Mouse (Mus musculus) stomach, embryonic 14.5 days (tissue): ENCODE data around the gene Vcp. TPM values are rescaled to one million over a fixed set of nuclear protein-coding genes. Genes with fewer than 3 reads are reported as not detected.
A peak's percentile ranks its signal among the peaks of the same experiment; 100 is the strongest.

Experiments used
- ATAC-seq: fragments of 200-750 bp; cut with Nextera tagmentation; 2 replicates; pipeline ENCODE4 v1.8.0; 2017; ENCODE audit warnings: low read depth, moderate TSS enrichment; ENCODE audit not compliant: insufficient number of reproducible peaks, insufficient read depth, low FRiP score
- H3K27ac ChIP-seq: fragments of 300-500 bp; sonication (generic); 2 replicates; pipeline ENCODE4 v1.5.1; 2014; ENCODE audit warnings: mild to moderate bottlenecking, low read length, moderate library complexity, mixed read lengths
- H3K27me3 ChIP-seq: fragments of 300-500 bp; sonication (generic); 2 replicates; pipeline ENCODE4 v1.6.1; 2014; ENCODE audit warnings: low read length, control low read depth, mixed read lengths; ENCODE audit not compliant: control insufficient read depth, insufficient read depth
- H3K36me3 ChIP-seq: fragments of 300-500 bp; sonication (generic); 2 replicates; pipeline ENCODE4 v1.6.1; 2014; ENCODE audit warnings: mild to moderate bottlenecking, control low read depth, low read length, moderate library complexity, mixed read lengths; ENCODE audit not compliant: control insufficient read depth, insufficient read depth
- H3K4me1 ChIP-seq: fragments of 300-500 bp; sonication (generic); 2 replicates; pipeline ENCODE4 v1.6.1; 2014; ENCODE audit warnings: low read length, control low read depth, mixed read lengths; ENCODE audit not compliant: control insufficient read depth, insufficient read depth
- H3K4me2 ChIP-seq: fragments of 300-500 bp; sonication (generic); replicated peaks from 2 replicates; pipeline ENCODE4 v1.6.1; 2014; ENCODE audit warnings: low read depth, low read length, control low read depth
- H3K4me3 ChIP-seq: fragments of 300-500 bp; sonication (generic); 2 replicates; pipeline ENCODE4 v1.5.1; 2014; ENCODE audit warnings: low read depth, low read length, control low read depth
- H3K9ac ChIP-seq: fragments of 300-500 bp; sonication (generic); replicated peaks from 2 replicates; pipeline ENCODE4 v1.6.1; 2014; ENCODE audit warnings: low read depth, mild to moderate bottlenecking, control low read depth, low read length, moderate library complexity, mixed read lengths
- H3K9me3 ChIP-seq: fragments of 300-500 bp; sonication (generic); 2 replicates; pipeline ENCODE4 v1.6.1; 2016; ENCODE audit warnings: low read depth, low read length, control low read depth; ENCODE audit not compliant: control insufficient read depth
- WGBS: fragments of 180-500 bp; shearing (Covaris S2); extraction: QIAGEN DNeasy Blood & Tissue Kit; methylation state at CpG from one replicate; pipeline ENCODE4 v1.1.7; 2014; 5-methylcytosine and 5-hydroxymethylcytosine counted together
- polyA plus RNA-seq: library from polyadenylated mRNA; unstranded; fragments of >200 nt; fragmentation: Nextera tagmentation; extraction: Ambion mirVana; gene quantifications from 2 replicates; pipeline ENCODE4 v1.2.1, GENCODE M21; 2014

The Vcp gene
- polyA plus RNA-seq, 1 experiment from 2014 or later, result 473 TPM

GRCm38 (mm10) chr4:42957306-42957705 is 43.0 kb downstream of the Vcp start:
- 87% methylated on average over 11 of the region's 11 CpGs for WGBS
- Histone ChIP-seq H3K36me3 (peaks cover 14% of the 10 kb centered on the region), H3K4me3 (no peak overlapping the region), H3K9me3 (no peaks in the 10 kb centered on the region), H3K27ac (no peak overlapping the region), H3K4me1 (0 out of 2 replicates have a peak, but pooled peaks cover 3% of the 10 kb centered on the region), H3K4me2 (no peak overlapping the region), H3K9ac (no peak overlapping the region), H3K27me3 (no peaks in the 10 kb centered on the region)
- no peak for ATAC-seq

GRCm38 (mm10) chr4:42956581-42956980 is 43.7 kb downstream of the Vcp start:
- ATAC-seq, result no peak
- Histone ChIP-seq H3K9ac (no peak overlapping the region), H3K27me3 (no peaks in the 10 kb centered on the region), H3K36me3 (peaks cover 14% of the 10 kb centered on the region), H3K9me3 (no peaks in the 10 kb centered on the region), H3K4me3 (no peak overlapping the region), H3K4me1 (0 out of 2 replicates have a peak, but pooled peaks cover 5% of the 10 kb centered on the region), H3K27ac (no peak overlapping the region), H3K4me2 (no peak overlapping the region)
- 95% methylated on average over 17 of the region's 17 CpGs for WGBS

- ATAC-seq, result no peak
- H3K4me3 ChIP-seq, result no peak overlapping the region
- no peak overlapping the region for H3K4me2 ChIP-seq
- H3K9ac ChIP-seq, result no peak overlapping the region
- 92% methylated on average over 3 of the region's 3 CpGs for WGBS
- H3K27ac ChIP-seq, result no peak overlapping the region
- peaks cover 13% of the 10 kb centered on the region; the same call in 1 of the 2 replicates for H3K4me1 ChIP-seq
- peaks cover 14% of the 10 kb centered on the region for H3K36me3 ChIP-seq
- H3K27me3 ChIP-seq, result no peaks in the 10 kb centered on the region
- H3K9me3 ChIP-seq, result no peaks in the 10 kb centered on the region
Observed at GRCm38 (mm10) chr4:42955200-42955599, 45.1 kb downstream of the Vcp start.

DNA sequence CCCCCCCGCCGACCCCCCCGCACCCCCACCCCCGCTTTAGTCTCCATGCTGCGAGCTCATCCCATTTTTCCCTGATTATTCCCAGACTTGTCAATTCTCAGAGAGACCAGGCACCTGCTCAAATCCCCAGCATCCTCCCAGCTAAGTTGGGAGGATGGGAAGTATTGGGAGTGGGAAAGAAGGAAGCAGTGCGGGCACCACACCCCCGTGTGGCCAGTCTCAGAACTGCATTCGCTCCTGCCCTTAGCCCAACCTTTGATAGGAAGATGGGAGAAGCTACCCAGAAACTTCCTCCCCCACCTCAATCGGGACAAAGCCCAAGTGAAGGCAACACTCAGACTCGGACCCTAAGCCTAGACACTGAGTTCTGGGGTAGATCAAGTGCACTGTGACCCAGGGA is 46.0 kb downstream of the Vcp start:
- H3K4me3 ChIP-seq, result no peak overlapping the region
- peaks cover 14% of the 10 kb centered on the region for H3K36me3 ChIP-seq
- H3K4me2 ChIP-seq, result no peak overlapping the region
- H3K4me1 ChIP-seq, result peaks cover 13% of the 10 kb centered on the region; the same call in 1 of the 2 replicates
- ATAC-seq, result no peak
- H3K27ac ChIP-seq, result no peak overlapping the region
- no peak overlapping the region for H3K9ac ChIP-seq
- H3K9me3 ChIP-seq, result no peaks in the 10 kb centered on the region
- WGBS, result 5% methylated on average over 10 of the region's 10 CpGs
- H3K27me3 ChIP-seq, result no peaks in the 10 kb centered on the region

- Histone ChIP-seq H3K9me3 (no peaks in the 10 kb centered on the region), H3K4me2 (no peak overlapping the region), H3K27me3 (no peaks in the 10 kb centered on the region), H3K36me3 (peaks cover 14% of the 10 kb centered on the region), H3K9ac (no peak overlapping the region), H3K4me1 (peaks cover 17% of the 10 kb centered on the region; the same call in 1 of the 2 replicates), H3K4me3 (no peak overlapping the region), H3K27ac (no peak overlapping the region)
- 36% methylated on average over 10 of the region's 10 CpGs for WGBS
- ATAC-seq, result no peak
Observed at GRCm38 (mm10) chr4:42953435-42954094, 46.7 kb downstream of the Vcp start.

GRCm38 (mm10) chr4:42952563-42952962 is 47.7 kb downstream of the Vcp start:
- Histone ChIP-seq H3K27me3 (0 out of 2 replicates have a peak, but pooled peaks cover 4% of the 10 kb centered on the region), H3K27ac (no peak overlapping the region), H3K9me3 (no peaks in the 10 kb centered on the region), H3K4me3 (no peak overlapping the region), H3K4me2 (no peak overlapping the region), H3K9ac (no peak overlapping the region), H3K4me1 (peaks cover 17% of the 10 kb centered on the region; the same call in 1 of the 2 replicates), H3K36me3 (peaks cover 14% of the 10 kb centered on the region)
- no peak for ATAC-seq
- 84% methylated on average over 7 of the region's 7 CpGs for WGBS

DNA sequence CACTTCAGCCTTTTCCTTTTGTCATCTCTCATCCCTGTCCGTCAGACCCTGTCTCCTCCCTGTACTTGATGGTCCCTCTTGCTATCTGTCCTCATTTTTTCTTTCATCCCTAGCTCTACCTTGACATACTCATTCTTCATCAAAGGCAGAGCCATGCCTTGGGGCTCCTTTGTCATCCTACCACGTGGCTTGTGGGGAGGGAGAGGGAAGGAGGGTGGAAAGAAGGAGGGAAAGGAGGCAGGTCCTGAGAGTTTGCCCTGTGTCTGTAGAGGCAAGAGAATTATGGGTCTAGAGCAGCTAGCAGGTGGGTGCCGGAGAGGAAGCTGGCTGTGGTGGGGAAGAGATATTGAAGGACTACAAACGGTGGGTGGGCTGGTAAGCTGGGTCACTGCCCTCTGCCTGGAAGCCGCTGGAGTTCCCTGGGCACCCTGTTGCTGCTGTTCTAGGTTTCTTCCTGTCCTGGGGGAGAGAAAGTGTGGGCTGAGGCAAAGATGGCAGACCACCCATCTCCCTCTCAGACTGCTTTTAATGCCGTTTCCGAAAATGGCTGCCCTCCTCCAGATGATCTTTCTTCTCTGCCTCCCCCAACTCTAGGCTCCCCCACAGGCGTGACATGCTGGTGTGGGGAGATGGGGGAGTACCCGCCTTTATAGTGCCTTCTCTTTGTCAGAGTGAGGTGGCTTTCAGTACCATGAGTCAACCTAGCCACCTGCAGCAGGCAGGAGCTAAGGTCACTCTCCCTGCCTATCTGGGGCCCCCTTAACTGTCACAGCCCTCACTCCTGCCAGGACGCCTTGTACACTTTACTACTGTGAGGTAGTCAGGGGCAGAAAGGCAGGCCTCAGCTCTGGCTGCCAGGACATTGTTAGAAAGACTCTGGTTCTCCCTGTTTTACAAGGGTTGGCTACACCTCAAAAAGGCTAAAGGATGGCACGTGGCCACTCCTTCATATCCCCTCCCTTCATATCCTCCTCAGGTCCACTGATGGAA is 48.8 kb downstream of the Vcp start:
- Histone ChIP-seq H3K4me1 (peaks cover 17% of the 10 kb centered on the region; the same call in 1 of the 2 replicates), H3K9me3 (no peaks in the 10 kb centered on the region), H3K4me2 (peak overlapping the region; percentile 74; the same call in 1 of the 2 replicates), H3K36me3 (peaks cover 5% of the 10 kb centered on the region; the same call in 1 of the 2 replicates), H3K9ac (0 out of 2 replicates have a peak overlapping the region, but pooled peaks have one; percentile 6), H3K27me3 (0 out of 2 replicates have a peak, but pooled peaks cover 4% of the 10 kb centered on the region), H3K27ac (no peak overlapping the region), H3K4me3 (no peak overlapping the region)
- ATAC-seq, result no peak
- 57% methylated on average over 11 of the region's 11 CpGs for WGBS

DNA sequence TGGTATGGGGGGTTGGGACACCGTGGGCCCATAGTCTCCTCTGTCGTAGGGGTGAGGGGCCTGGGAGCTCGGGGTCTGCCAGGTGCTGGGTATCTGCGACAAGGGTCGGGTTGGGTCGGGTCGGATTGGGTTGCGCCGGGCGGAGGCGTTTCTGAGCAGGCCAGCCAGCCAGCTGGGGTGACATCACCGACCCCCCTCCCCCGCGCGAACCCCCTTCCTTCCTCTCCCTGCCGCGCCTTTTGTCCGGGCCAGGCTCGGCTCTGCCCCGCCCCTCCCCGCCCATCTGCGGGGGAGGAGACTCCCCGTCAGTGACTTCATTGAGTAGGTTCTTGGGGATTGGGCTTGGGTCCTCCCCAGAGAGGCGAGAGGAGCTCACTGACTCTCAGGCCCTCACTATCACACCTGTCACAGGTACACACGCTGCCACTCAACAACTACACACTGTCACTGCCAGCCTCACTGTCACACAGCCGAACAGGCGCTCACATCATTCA is 50.2 kb downstream of the Vcp start:
- H3K4me2 ChIP-seq, result peak overlapping the region; percentile 74
- ATAC-seq, result peak; percentile 64
- peak overlapping the region; percentile 70 for H3K9ac ChIP-seq
- H3K27ac ChIP-seq, result peak overlapping the region; percentile 85
- no peaks in the 10 kb centered on the region for H3K9me3 ChIP-seq
- H3K27me3 ChIP-seq, result 0 out of 2 replicates have a peak, but pooled peaks cover 4% of the 10 kb centered on the region
- 2% methylated on average over 9 of the region's 27 CpGs for WGBS
- H3K36me3 ChIP-seq, result 0 out of 2 replicates have a peak, but pooled peaks cover 3% of the 10 kb centered on the region
- peaks cover 17% of the 10 kb centered on the region; the same call in 1 of the 2 replicates for H3K4me1 ChIP-seq
- H3K4me3 ChIP-seq, result peak overlapping the region; percentile 82
